Mouse (Mus musculus) erythroblast, embryonic 14.5 days (primary cell): ENCODE data around the gene Aggf1.

ENCODE experiments used
- GATA1 ChIP-seq: IDR thresholded peaks from 2 replicates; pipeline ENCODE4 v1.6.1; 2012; ENCODE audit warnings: low read length, inconsistent platforms, mixed read lengths
- TAL1 ChIP-seq: IDR thresholded peaks from 3 replicates; pipeline ENCODE4 v1.6.1; 2012; ENCODE audit warnings: low read length, inconsistent platforms, mixed read lengths

DNA sequence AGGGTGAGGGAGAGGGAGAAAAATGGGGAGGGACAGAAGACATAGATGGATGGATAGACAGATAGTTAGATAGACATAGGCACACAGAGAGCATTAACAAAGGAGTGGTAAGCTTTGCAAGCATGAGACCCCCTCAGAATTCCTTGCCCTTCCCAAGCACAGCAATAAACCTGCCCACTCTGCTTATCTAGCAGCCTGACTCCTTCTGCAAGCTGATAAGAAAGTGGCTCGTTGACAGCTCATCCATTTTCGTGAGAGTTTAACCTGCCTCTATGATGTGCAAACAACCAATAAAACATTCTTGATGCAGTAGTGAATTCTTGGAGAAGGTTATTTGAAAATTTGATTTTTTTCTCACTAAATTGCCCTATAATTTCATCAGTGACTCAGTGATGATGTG, 37.1 kb upstream of the Aggf1 start:
- no peak for TF ChIP-seq TAL1
- TF ChIP-seq GATA1: no peak
